Mouse (Mus musculus): Measurements from ENCODE around the gene Tet2.

DNA sequence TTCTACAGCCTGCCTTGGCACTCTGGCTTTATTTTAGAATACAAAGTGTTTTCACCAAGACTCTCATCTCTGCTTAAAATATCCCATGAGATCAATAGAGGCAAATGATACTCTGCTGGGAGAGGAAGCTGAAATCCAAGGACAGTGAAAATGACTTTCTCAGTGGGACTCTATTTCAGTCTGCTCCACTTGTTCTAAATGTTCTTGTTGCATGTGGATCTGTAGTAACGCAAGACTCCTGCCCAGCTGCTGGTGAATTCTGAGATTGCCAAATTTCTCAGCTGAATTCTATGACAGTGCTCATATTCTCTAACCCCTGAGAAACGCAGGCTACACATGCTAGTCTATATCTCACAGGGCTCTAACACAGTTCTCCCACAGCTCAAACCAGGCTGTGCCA lies 35.1 kb downstream of the Tet2 start:
- TF ChIP-seq TCF12 (IDR thresholded peaks at IDR 0.05; ENCODE audit: insufficient read depth, poor library complexity, severe bottlenecking) (no peak), MYOG (IDR thresholded peaks at IDR 0.05; ENCODE audit: control insufficient read depth in 1 of 3, insufficient read depth in 1 of 3, insufficient read length in 2 of 3, low read depth in 2 of 3) (no peak), POLR2AphosphoS2 (IDR thresholded peaks at IDR 0.05; ENCODE audit: insufficient read length, low read depth) (no peak), POLR2A (IDR thresholded peaks at IDR 0.05; ENCODE audit: insufficient read length, low read depth) (no peak), MAX (IDR thresholded peaks at IDR 0.05; ENCODE audit: low read depth) (no peak)
